Mouse (Mus musculus): ENCODE results near the gene Tmprss9.

Tmprss9 gene

GRCm38 (mm10) chr10:80843087-80843930, 28.3 kb upstream of the Tmprss9 start:
- no peak for DNase-seq

- no peak for DNase-seq
Measured at GRCm38 (mm10) chr10:80843931-80844547, 27.6 kb upstream of the Tmprss9 start, which contains the start of gene Lingo3. TSS of gene Lingo3 (minus strand) at chr10:80844039.

- no peak for DNase-seq
Measured at GRCm38 (mm10) chr10:80845055-80845693, 26.5 kb upstream of the Tmprss9 start.

DNA sequence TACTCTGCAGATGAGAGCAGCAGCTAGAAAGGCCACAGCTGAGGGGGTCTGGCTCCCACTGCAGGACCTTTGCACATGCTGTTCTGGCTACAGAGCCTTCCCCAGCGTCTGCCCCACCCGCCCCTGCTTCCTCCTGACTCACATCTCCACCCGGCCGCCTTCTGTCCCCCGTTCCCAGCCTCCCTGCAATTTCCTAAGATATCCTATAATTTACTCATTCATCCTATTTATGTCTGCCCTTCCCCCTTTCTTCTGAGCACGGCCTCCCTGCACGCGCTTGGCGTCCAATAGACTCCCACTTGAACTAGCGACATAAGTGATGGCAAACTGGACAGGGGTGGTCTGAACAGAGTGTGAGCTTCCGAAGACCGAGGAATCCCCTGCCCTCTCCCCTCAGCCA, 25.9 kb upstream of the Tmprss9 start:
- DNase-seq = no peak

DNA sequence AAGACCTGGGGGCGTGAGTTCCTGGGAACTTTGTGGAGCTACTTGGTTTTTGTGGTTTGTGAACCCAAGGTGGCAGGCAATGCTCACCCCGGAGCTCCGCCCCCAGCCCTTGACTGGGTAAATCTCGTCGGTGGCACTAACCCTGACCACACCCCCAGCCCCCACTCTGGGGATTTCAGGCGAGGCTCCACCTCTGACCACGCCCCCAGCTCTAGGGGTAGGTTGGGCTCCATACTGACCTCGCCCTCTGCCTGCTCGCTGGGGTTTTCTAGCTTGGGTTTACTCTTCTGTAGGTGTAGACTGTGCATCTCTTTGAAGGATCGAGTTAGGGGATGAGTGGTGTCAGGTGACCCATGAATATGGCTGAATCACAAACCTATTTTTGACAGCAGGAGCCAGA, 23.1 kb upstream of the Tmprss9 start:
- DNase-seq = peak; percentile 73 to 82

- DNase-seq = peak; percentile 97 to 98
Measured at GRCm38 (mm10) chr10:80854913-80855748, 16.5 kb upstream of the Tmprss9 start, which contains the start of the genes Lsm7 and Sppl2b. TSS of gene Lsm7 (minus strand) at chr10:80855209. TSS of gene Sppl2b (plus strand) at chr10:80855275.

DNA sequence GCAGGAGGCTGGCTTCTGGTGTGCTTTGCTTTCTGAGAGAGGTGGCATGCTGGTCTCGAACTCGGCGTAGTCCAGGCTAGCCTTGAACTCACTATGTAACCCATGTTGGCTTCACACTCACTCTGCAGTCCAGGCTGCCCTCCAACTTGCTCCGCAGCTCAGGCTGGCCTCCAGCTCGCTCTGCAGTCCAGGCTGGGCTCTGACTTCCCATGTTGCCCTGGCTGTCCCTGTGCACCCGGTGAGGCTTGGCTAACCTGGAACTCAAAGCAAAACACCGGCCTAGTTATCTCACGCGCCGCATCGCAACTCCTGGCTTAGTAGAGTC, 15.9 kb upstream of the Tmprss9 start:
- no peak for DNase-seq

- no peak for DNase-seq
Measured at GRCm38 (mm10) chr10:80856267-80856666, 15.4 kb upstream of the Tmprss9 start.

- no peak for DNase-seq
Measured at GRCm38 (mm10) chr10:80856908-80857307, 14.7 kb upstream of the Tmprss9 start.

- no peak for DNase-seq
Measured at GRCm38 (mm10) chr10:80857386-80857785, 14.3 kb upstream of the Tmprss9 start.

- no peak for DNase-seq
Measured at GRCm38 (mm10) chr10:80857848-80858247, 13.8 kb upstream of the Tmprss9 start.

DNA sequence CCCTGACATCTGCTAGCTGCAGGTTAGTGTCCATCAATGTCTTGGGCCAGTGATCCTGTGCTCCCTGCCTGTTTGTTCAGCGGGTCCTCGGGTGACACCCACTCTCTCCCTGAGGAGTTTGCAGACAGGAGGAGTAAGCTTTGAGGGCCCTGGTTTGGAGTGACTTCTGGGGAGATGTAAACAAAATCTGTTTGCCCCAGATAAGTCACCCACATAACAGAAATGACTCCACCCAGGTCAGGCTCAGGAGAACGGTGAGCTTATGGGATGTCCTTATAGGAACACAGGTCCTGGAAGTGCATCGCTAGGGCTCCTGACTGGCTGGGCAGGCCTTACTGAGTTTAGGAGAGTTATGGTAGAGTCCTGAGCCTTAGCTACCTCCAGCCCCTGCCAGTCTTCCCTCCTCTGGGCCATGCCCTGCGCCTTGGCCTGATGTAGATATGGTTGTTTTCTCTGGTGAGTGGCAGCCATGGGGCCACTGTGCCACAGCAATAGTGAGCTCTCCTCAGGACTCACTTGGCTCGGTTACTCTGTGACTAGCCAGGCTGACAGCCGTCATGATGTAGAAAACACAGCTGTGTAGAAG, 13.2 kb upstream of the Tmprss9 start:
- no peak for DNase-seq

GRCm38 (mm10) chr10:80862305-80862704, 9.3 kb upstream of the Tmprss9 start:
- no peak for DNase-seq

DNA sequence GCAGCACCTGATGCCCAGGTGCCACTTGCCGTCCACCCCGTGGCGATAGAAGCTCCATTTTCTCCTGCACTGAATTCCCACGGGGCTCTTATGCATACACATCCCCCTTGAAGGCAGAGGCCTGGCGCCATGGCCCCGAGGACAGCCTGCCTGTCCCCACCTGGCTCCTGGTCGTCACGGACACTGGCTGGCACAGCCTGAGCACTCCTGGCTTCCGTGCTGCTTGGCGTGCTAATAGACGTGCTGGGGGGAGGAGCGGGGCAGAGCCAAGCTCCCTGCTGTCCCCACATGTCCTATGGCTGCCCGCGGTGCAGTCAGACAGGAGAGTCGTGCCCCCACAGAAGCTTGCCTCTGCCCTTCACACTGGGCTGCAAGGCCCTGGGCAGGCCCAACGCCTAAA, 7.2 kb upstream of the Tmprss9 start:
- DNase-seq = no peak

DNA sequence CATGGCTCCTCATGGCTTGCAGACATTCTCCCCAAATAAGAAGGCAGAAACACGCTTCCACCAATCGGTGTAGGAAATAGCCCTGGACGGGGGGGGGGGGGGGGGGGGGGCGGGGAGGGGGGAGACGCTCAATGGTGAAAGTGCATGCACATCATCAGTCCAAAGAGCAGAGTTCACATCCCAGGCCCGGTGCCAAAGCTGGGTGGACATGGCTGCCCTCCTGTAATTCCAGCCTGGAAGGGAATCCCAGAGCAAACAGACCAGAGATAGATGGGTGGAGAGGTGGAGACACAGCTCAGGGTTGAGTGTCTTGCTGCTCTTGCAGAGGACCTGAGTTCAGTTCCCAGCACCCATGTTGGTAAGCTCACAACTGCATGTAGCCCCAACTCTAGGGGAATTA, 655 bp upstream of the Tmprss9 start:
- DNase-seq = no peak

GRCm38 (mm10) chr10:80874035-80874434, 2.4 kb downstream of the Tmprss9 start:
- DNase-seq = no peak

- peak; percentile 59 to 62 for DNase-seq
Measured at GRCm38 (mm10) chr10:80876028-80876427, 4.4 kb downstream of the Tmprss9 start.

DNA sequence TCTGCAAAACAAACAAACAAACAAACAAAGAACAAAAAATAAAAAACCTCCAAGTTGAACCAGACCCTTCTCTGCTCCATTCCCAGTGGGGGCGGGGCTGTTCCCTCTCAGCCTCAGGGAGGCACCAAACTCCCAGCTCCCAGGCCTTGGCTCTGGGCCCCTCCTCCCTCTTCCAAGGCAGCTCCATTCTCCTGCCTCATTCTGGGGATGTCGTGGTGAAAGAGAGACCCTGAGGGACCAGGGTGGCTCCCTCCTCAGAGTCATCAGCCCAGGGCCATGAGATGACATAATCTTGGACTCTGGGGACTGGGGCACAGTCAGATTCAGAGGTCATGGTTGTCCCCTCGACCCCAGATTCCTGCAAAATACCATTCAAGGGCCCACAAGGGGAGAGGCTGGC, 4.9 kb downstream of the Tmprss9 start:
- no peak for DNase-seq

DNA sequence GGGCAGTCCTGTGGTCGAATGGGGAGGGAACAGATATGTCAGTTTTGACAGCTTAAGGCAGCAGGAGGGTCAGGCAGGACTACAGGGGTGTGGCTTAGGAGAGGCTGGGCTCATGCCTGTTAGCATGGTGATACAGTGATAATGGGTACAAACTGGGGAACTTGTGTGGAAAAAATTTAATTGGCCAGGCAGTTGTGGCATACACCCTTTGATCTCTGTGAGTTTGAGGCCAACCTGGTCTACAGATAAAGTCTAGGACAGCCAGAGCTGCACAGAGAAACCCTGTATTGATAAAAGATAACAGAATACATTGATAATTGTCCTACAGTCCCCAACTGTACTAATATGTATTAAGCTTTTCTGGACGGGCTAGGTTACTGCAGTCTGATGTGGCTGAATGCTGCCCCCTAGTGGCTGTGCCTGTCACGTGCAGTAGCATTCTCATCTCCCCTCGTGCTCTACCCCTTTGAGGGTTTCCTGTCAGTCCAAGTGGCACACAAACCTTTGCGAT, 8.5 kb downstream of the Tmprss9 start:
- DNase-seq = peak; percentile 67 to 69

DNA sequence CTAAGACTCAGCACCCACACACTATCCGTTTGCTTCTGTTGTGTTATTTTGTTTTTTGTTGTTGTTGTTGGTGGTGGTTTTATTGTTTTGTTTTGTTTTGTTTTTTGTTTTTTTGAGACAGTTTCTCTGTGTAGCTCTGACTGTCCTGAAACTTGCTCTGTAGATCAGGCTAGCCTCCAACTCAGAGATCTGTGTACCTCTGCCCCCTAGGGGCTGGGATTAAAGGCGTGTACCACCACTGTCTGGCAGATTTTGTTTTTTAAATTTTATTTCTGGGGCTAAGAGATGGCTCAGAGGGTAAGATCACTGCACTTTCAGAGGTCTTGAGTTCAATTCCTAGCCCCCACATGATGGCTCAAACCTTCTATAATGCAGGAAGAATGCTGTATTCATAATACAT, 9.3 kb downstream of the Tmprss9 start:
- DNase-seq = no peak

DNA sequence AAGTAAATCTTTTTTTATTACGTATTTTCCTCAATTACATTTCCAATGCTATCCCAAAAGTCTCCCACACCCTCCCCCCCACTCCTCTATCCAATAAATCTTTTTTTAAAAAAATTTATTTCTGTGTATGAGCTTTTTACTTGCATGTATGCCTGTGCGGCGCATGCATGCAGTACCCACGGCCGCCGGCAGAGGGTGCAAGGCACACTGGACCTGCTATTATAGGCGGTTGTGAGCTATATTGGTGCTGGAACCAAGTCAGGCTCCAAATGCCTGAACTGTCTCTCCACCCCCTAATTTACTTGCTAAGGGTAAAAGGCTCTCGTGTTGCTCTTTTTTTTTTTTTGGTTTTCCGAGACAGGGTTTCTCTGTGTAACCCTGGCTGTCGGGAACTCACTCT, 9.7 kb downstream of the Tmprss9 start:
- DNase-seq = peak; percentile 79 to 81

- no peak for DNase-seq
Measured at GRCm38 (mm10) chr10:80887181-80887580, 15.5 kb downstream of the Tmprss9 start.

Measured in thymus, postnatal 36 days (tissue).